Mouse (Mus musculus) embryonic stem cell, embryonic (primary cell): ENCODE data around the gene Ppm1b.
"Not testable (repeated sequence)": the region's sequence is repeated elsewhere in the genome, so short reads cannot be mapped to it uniquely, and the experiment has no call there.

Experiments used
- CTCF ChIA-PET, 4 experiments: fragments of 300-600 bp in 2 of 4; fragments of 350-600 bp in 2 of 4; sonication (Branson Sonifier 250); formaldehyde crosslinking; loops; one replicate each; lab custom pipeline; 2022; ENCODE audit warnings: inconsistent platforms in 2 of 4; lab: Charles Lee
- POLR2A ChIA-PET, 4 experiments: fragments of 300-600 bp in 2 of 4; fragments of 350-600 bp in 2 of 4; sonication (Branson Sonifier 250); formaldehyde crosslinking; loops; one replicate each; lab custom pipeline; 2022; ENCODE audit warnings: antibody characterized with exemption in 4 of 4, inconsistent platforms in 1 of 4; lab: Charles Lee

The Ppm1b gene

DNA sequence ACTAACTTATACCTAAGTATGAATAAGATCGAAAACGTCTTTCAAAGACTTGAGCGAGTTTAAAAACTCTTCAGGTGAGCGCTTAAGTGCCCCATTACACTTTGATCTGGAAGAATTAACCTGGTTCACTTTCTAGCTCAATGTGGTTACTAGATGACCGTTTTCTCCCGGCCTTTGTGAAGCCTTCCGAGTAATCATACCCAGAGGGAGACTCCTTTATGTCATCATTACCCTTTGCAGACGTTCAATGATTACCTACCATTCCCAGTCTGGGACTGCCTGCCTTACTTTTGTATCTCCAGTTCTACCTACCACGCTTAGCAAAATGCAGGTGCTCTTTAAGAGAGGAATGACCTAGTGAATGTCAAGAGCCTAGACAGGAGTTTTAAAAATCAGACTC lies at the start of gene Ppm1b:
Gene Ppm1b, plus strand, starts transcription at position 301 of the 400 bp plus-strand sequence.
- POLR2A ChIA-PET = interaction anchor here in 2 of 4 experiments (0.6 to 2.3 kb wide), 19 partner anchors 12 to 329 kb away, joined by 3 to 12 read pairs (median 3); partner anchors contain the start of genes Camkmt (in 1 of the 2), Lrpprc (in 1 of the 2) and Prepl (in 1 of the 2)
- CTCF ChIA-PET = interaction anchor here in 1 of 4 experiments (1.0 to 1.3 kb wide), 2 partner anchors 67 to 233 kb away, joined by 5 to 7 read pairs; no protein-coding TSS in a partner anchor

- POLR2A ChIA-PET = interaction anchor here in 1 of 4 experiments (0.8 to 1.3 kb wide), 4 partner anchors 12 to 237 kb away, joined by 3 to 5 read pairs (median 3); no protein-coding TSS in a partner anchor
- CTCF ChIA-PET = no interaction called here
Observed at GRCm38 (mm10) chr17:84921666-84922376, 34.7 kb upstream of the Ppm1b start.

DNA sequence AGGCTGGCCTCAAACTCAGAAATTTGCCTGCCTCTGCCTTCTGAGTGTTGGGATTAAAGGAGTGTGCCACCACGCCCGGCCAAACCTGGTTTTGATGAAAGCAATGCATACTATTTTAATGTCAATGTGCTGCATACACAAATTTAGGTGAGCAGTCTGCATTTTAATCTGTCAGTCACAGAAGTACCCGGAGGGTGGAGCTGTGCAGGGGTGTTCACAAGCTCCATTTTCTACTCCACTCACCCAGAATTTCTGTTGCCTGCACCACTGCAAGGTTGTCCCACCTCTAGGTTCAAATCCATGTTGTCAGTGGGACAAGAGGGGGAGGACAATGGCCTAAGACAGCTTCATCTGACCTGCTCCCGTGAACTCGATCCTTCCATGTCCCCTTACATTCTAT lies 31.8 kb upstream of the Ppm1b start:
- POLR2A ChIA-PET = interaction anchor here in 1 of 4 experiments (0.6 kb wide), 1 partner anchor 134 kb away, joined by 3 read pairs; no protein-coding TSS in a partner anchor
- CTCF ChIA-PET = no interaction called here

DNA sequence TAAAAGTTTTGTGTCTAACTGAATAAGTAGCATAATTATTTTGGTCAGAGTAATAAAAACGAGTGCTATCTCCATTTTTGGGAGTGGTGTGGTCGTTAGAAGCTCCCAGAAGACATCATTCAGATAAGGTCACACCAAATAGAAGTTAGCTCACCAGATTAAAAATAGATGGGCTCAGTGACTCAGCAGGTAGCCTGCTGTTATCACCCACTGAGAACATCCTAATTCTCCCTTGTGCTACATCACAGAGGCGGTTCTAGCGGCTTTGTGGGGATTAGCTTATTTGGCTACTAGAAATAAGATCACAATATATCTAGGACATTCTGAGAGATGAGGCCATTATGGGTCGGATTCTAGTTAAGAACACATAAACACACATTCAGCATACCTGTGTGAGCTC lies 30.3 kb upstream of the Ppm1b start:
- ChIA-PET CTCF (no interaction called here), POLR2A (interaction anchor here in 1 of 4 experiments (0.7 kb wide), 1 partner anchor 29 kb away, joined by 3 read pairs; no protein-coding TSS in a partner anchor)

GRCm38 (mm10) chr17:84927580-84927979 lies 29.0 kb upstream of the Ppm1b start:
- POLR2A ChIA-PET = interaction anchor here in 1 of 4 experiments (1.3 kb wide), 1 partner anchor 29 kb away, joined by 3 read pairs; the partner anchor contains the start of gene Ppm1b
- CTCF ChIA-PET = no interaction called here

- ChIA-PET CTCF (no interaction called here), POLR2A (interaction anchor here in 1 of 4 experiments (1.0 kb wide), 1 partner anchor 11 kb away, joined by 5 read pairs; no protein-coding TSS in a partner anchor)
Observed at GRCm38 (mm10) chr17:84932943-84933342, 23.6 kb upstream of the Ppm1b start.

DNA sequence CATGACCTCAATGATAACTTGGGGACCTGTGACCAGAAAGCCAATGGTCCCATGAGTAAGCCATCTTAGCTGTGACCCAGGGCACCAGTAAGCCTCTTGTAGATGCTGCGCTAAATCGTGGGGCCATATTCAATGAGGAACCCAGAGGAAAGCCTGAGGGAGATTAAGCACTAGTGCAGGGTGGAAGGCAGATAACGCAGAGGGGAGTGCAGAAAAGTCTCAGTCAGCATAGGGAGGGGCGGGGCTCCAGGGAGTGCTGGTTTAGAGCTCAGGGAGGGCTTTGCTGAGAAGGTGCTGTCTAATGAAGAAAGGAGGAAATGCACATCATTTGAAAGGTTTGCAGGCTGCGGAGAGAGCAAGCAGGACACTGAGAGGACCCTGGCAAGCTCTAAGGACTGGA lies 22.6 kb upstream of the Ppm1b start:
- ChIA-PET POLR2A (interaction anchor here in 1 of 4 experiments (0.9 to 1.2 kb wide), 3 partner anchors 12 to 52 kb away, joined by 3 to 5 read pairs (median 4); no protein-coding TSS in a partner anchor), CTCF (interaction anchor here in 2 of 4 experiments (0.6 to 0.9 kb wide), 2 partner anchors 18 to 255 kb away, joined by 3 read pairs; no protein-coding TSS in a partner anchor)

DNA sequence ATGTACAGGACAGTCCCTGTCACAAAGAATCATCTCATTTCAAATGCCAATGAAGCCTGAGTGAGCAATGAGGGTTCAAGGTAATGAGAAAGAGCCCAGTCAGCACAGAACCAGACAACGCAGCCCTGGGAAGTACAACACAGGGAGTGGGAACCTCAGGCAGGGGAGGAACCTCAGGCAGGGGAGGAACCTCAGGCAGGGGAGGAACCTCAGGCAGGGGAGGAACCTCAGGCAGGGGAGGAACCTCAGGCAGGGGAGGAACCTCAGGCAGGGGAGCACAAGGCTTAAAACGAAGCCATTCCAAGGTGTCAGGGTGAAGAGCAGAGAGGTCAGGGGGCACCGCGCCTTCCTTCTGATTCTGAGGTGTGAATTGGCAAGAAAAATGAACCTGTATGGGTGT lies 20.9 kb upstream of the Ppm1b start:
- POLR2A ChIA-PET = interaction anchor here in 1 of 4 experiments (1.2 kb wide), 1 partner anchor 57 kb away, joined by 5 read pairs; no protein-coding TSS in a partner anchor
- CTCF ChIA-PET = not testable (repeated sequence)

GRCm38 (mm10) chr17:84936301-84936700 lies 20.2 kb upstream of the Ppm1b start:
- CTCF ChIA-PET = no interaction called here
- POLR2A ChIA-PET = interaction anchor here in 1 of 4 experiments (0.9 to 1.2 kb wide), 2 partner anchors 19 to 58 kb away, joined by 3 to 5 read pairs; no protein-coding TSS in a partner anchor

DNA sequence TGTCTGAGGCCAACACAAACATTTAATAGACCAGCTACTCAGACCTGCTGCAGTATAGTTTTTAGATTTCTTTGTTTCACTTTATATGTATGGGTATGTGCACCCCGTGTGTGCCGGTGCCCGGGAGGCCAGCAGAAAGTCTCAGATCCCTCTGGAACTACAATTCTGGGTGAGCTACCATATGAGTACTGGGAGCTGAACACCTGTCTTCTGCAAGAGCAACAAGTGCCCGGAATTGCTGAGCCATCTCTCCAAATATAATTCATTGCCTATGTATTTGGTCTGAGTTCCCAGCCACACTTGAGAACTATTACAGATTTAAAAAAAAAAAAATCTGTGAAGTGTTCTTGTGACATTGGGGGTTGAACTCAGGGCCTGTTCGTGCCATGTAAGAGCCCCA lies 19.7 kb upstream of the Ppm1b start:
- ChIA-PET CTCF (no interaction called here), POLR2A (interaction anchor here in 2 of 4 experiments (0.9 to 1.8 kb wide), 4 partner anchors 16 to 58 kb away, joined by 3 to 5 read pairs (median 4); partner anchors contain the start of gene Ppm1b (in 1 of the 2))

DNA sequence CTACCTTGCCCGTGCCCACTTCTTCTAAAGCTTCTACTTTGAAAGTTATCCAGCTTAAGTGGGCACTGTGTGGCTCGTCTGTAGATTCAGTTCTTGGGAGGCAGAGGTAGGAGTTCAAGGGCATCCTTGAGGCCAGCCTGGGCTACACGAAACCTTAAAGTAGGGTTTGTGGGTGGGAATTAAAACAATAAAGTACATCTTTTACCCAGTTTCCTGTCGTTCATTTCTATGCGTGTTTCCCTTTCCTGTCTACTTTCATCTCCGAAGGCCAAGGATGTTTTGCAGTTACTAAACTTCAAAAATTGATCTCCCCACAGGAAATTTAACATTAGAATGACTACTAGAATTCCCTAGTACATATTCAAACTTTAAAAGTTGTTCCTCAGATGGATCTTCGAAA lies 19.3 kb upstream of the Ppm1b start:
- POLR2A ChIA-PET = interaction anchor here in 2 of 4 experiments (1.5 to 1.8 kb wide), 2 partner anchors 17 to 20 kb away, joined by 3 to 4 read pairs; partner anchors contain the start of gene Ppm1b (in 1 of the 2)
- CTCF ChIA-PET = no interaction called here

GRCm38 (mm10) chr17:84938215-84938614 lies 18.3 kb upstream of the Ppm1b start:
- CTCF ChIA-PET = interaction anchor here in 1 of 4 experiments (0.6 kb wide), 1 partner anchor 146 kb away, joined by 3 read pairs; no protein-coding TSS in a partner anchor

GRCm38 (mm10) chr17:84940017-84940731 lies 16.4 kb upstream of the Ppm1b start:
- POLR2A ChIA-PET = interaction anchor here in 2 of 4 experiments (0.6 to 2.0 kb wide), 4 partner anchors 10 to 447 kb away, joined by 3 to 9 read pairs (median 4); partner anchors contain the start of gene Ppm1b (in 1 of the 2)
- CTCF ChIA-PET = interaction anchor here in 1 of 4 experiments (0.7 kb wide), 2 partner anchors 45 to 301 kb away, joined by 3 to 4 read pairs; no protein-coding TSS in a partner anchor

More at GRCm38 (mm10) chr17:84938215-84938614, 18.3 kb upstream of the Ppm1b start:
- POLR2A ChIA-PET = interaction anchor here in 2 of 4 experiments (0.7 to 1.8 kb wide), 3 partner anchors 14 to 60 kb away, joined by 3 to 4 read pairs (median 3); partner anchors contain the start of gene Ppm1b (in 1 of the 2)

DNA sequence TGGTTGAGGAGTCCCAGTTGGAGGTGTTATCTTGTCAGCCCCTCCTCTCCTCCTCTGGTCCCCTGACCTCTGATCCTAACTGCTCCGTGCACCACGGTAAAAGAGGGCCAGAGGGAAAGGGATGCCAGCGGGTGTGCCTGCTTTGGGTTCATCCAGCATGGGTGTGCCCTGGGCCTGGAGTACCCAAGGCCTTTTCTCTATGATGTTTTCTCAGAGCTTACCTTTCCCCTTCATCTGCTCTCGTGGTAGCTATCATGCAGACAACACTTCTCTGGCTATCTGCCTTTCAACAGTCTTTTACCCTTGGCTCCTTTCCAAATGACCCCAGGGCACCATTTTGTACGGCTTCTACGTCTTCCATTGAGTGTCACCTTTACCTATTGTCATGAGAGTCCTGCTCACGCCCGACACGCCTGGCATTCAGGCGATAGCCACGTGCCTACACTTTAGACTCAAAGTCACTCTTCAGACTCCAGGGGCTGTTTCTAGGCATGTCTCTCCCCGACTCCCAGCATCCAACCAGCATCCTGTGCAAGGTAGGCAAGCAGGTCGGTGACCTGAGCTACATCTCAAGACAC lies 15.2 kb upstream of the Ppm1b start:
- ChIA-PET POLR2A (interaction anchor here in 2 of 4 experiments (0.9 to 3.3 kb wide), 5 partner anchors 15 to 61 kb away, joined by 3 to 12 read pairs (median 5); partner anchors contain the start of gene Ppm1b (in 2 of the 2)), CTCF (no interaction called here)

DNA sequence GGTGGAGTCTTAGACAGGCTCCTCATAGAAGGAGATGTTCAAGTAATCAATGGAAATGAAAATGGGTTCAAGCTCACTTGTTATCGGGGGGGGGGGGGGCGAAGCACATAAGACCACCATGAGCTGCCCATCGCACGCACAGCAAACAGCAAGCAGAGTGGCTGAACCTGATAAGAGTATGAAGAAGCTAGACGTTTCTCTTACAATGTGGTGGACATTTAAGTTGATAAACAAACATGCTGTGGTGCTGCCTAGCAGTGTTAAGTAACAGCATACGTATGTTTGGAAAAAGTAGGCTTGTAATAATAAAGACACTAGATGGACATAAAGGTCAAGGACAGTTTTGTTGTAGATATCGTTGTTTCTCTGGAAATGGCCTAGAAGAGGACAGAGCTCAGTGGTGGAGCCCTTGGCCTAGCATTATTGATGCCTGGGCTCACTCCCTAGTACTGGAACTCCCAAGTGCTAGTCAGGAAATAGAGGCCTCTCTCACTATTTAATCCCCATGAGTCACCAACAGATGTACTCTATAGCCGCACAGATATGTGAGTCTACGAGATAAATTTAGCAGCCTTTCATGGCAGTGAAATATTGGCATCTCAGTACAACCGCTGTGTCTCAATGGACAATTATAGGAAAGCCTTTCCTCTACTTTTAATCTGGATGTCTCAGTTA lies 14.0 kb upstream of the Ppm1b start:
- POLR2A ChIA-PET = interaction anchor here (0.6 to 3.3 kb wide), 7 partner anchors 13 to 257 kb away, joined by 3 to 12 read pairs (median 5); partner anchors contain the start of gene Ppm1b (in 1 of the 4)
- CTCF ChIA-PET = no interaction called here

- POLR2A ChIA-PET = interaction anchor here (0.6 to 3.3 kb wide), 7 partner anchors 11 to 257 kb away, joined by 3 to 12 read pairs (median 5); partner anchors contain the start of gene Ppm1b (in 1 of the 4)
- CTCF ChIA-PET = no interaction called here
Observed at GRCm38 (mm10) chr17:84943033-84943393, 13.5 kb upstream of the Ppm1b start.

DNA sequence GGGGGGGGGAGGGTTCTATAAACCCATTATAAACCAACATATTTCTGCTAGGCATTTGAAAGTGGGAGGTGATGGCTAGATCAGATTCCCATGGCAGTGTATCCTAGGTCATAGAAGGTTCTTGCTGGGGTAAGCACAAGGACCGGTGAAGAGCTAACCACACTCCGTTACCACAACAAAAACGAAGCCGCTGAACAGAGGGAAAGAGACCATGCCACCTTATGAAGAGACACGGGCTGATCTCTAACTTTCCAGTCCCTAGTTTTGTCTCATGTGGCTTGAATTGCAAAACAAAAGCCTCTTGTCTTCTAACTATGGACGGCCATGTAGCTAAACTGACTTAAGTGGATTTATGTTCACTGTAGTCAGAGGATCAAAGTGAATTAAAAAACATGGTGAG lies 12.2 kb upstream of the Ppm1b start:
- POLR2A ChIA-PET = interaction anchor here in 2 of 4 experiments (0.7 to 3.3 kb wide), 4 partner anchors 10 to 17 kb away, joined by 3 to 12 read pairs (median 6); partner anchors contain the start of gene Ppm1b (in 1 of the 2)
- CTCF ChIA-PET = no interaction called here
